Mouse (Mus musculus): Measurements from ENCODE around the gene Ntm.

GRCm38 (mm10) chr9:29576051-29576533 lies 386.8 kb downstream of the Ntm start:
- TF ChIP-seq CTCF (IDR thresholded peaks at IDR 0.05; ENCODE audit: control insufficient read depth, insufficient read depth, low read length) (no peak), POLR2A (IDR thresholded peaks at IDR 0.05; ENCODE audit: borderline replicate concordance, control insufficient read depth, low read depth, low read length) (no peak)

Measured in bone marrow, adult 2 months (tissue).